Mouse (Mus musculus) kidney, postnatal 25 days (tissue): ENCODE measurements around the gene Hist2h3c2.
"Not testable (repeated sequence)": the region's sequence is repeated elsewhere in the genome, so short reads cannot be mapped to it uniquely, and the experiment has no call there.

ENCODE experiments used
- DNase-seq, 2 experiments: peaks; one replicate each; pipeline ENCODE4 v3.0.0; 2021; ENCODE audit warnings: mixed read lengths in 2 of 2

Hist2h3c2 gene

GRCm38 (mm10) chr3:96234914-96235313, 4.0 kb downstream of the Hist2h3c2 start:
- no peak for DNase-seq

GRCm38 (mm10) chr3:96231758-96232120, 7.2 kb downstream of the Hist2h3c2 start:
- DNase-seq = no peak

GRCm38 (mm10) chr3:96230910-96231757, 7.8 kb downstream of the Hist2h3c2 start:
- DNase-seq = no peak

GRCm38 (mm10) chr3:96230404-96230803, 8.5 kb downstream of the Hist2h3c2 start:
- DNase-seq = no peak

- DNase-seq = no peak
These were observed 10.1 kb downstream of the Hist2h3c2 start for GRCm38 (mm10) chr3:96228828-96229227.

- DNase-seq = no peak
These were observed 12.0 kb downstream of the Hist2h3c2 start for GRCm38 (mm10) chr3:96226695-96227648.

- no peak for DNase-seq
These were observed 13.5 kb downstream of the Hist2h3c2 start for GRCm38 (mm10) chr3:96225421-96225820.

GRCm38 (mm10) chr3:96222774-96223173, 16.2 kb downstream of the Hist2h3c2 start:
- DNase-seq = no peak

- no peak for DNase-seq
These were observed 17.3 kb downstream of the Hist2h3c2 start for GRCm38 (mm10) chr3:96221640-96222038.

GRCm38 (mm10) chr3:96220765-96221639, 17.9 kb downstream of the Hist2h3c2 start, which contains the start of the genes Hist2h2ac and Hist2h2be:
Hist2h2ac (minus strand) TSS chr3:96220880.
Hist2h2be (plus strand) TSS chr3:96221119.
- DNase-seq = peak; percentile 85 to 91

- DNase-seq = peak in 1 of 2 experiments; percentile 15
These were observed 18.7 kb downstream of the Hist2h3c2 start for GRCm38 (mm10) chr3:96220131-96220764.

- peak; percentile 63 to 83 for DNase-seq
These were observed 19.2 kb downstream of the Hist2h3c2 start, which contains the start of the genes Bola1 and Hist2h2ab for GRCm38 (mm10) chr3:96219661-96220130. Bola1 (minus strand) TSS chr3:96219709. Hist2h2ab (plus strand) TSS chr3:96219865.

- peak in 1 of 2 experiments; percentile 21 for DNase-seq
These were observed 19.7 kb downstream of the Hist2h3c2 start for GRCm38 (mm10) chr3:96219191-96219641.

GRCm38 (mm10) chr3:96209242-96209641, 29.7 kb downstream of the Hist2h3c2 start:
- DNase-seq = peak in 1 of 2 experiments; percentile 36

GRCm38 (mm10) chr3:96207819-96208218, 31.1 kb downstream of the Hist2h3c2 start:
- DNase-seq = no peak

- DNase-seq = no peak
These were observed 39.2 kb downstream of the Hist2h3c2 start for GRCm38 (mm10) chr3:96199731-96200130.

GRCm38 (mm10) chr3:96198601-96199251, 40.2 kb downstream of the Hist2h3c2 start:
- DNase-seq = not testable (repeated sequence)

- peak in 1 of 2 experiments; percentile 42 for DNase-seq
These were observed 40.7 kb downstream of the Hist2h3c2 start for GRCm38 (mm10) chr3:96198181-96198580.

GRCm38 (mm10) chr3:96197129-96197749, 41.7 kb downstream of the Hist2h3c2 start:
- DNase-seq = peak; percentile 91 to 96
